Mouse (Mus musculus) skeletal muscle tissue, adult 2 months (tissue): ENCODE results near the gene Tmcc2.

Experiments used
- DNase-seq: peaks from one replicate; pipeline ENCODE4 v3.0.0-alpha.2; 2012; ENCODE audit warnings: low read depth, low spot score

Tmcc2 gene

DNA sequence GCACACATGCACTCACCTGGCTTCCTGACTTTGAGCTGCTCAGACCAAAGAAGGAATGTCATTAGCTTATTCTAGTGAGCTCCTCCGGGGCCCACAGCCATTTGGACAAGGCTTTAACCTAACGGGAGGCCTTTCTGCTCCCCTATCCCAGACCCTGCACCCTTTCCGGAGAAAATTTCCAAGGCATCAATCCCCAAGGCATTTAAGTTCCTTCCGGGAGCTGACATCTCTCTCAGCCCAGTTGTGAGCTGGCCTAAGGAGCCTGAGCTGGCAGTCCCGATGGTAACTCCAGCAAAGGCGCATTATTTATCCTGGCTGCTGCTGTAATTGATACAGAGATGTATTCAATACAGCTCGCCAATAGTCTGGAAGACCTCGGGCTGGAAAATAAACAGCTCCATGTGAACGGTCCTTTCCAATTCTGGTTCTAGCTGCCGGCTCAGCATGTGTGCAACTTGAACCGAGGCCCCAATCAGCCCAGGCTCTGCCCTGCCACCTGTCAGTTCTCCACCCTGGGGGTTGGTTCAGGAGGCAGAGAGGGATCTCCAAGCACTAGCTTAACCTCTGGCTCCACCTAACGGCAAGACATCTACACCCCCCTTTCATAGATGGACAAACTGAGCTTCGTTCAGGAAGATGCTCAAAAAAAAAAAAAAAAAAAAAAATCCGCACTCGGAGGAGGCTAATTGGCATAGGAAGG, 1.0 kb downstream of the Tmcc2 start:
- DNase-seq = peak; percentile 91

DNA sequence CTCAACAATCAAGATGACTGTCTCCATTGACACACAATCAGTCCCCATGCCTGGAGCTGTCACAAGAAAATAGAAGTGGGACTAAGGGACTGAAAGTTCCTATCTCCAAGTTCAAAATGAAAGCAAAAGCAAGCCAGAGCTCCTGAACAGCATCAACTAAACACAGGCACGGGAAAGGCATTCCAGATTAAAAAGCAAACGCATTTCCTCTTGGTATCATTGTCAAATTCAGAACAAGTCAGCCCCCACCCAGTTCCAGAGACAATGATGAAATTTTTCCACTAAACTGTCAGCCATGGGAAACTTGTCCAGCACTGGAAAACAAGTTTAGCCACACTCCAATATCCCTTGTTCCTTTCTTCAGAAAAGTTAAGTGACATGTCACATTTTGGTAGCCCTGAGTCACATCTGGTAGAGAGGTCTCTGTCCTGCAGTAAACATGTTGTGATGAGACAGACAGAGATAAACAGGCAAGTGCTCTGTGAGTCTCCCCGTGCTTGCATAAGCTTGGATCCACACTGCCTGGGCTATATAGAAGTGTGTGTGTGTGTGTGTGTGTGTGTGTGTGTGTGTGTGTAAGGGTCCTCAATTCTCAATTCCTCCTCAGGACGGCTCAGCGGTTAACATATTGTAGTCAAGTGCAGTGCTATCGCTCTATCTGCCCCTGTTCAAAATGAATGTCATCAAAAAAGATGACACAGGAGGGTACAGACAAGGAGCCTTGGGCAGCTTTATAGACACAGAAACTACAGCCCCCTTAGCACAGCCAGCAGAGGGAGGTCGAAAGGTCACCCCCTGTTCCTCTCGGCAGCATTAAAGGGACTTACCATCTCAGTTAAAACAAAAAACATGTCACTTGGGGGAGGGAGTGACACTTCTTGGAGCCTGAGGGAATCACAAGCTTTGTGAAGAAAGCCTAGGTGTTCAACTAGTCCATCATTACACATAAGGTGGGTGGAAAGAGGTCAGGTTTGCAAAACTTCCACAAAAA, 2.0 kb downstream of the Tmcc2 start:
- no peak for DNase-seq

DNA sequence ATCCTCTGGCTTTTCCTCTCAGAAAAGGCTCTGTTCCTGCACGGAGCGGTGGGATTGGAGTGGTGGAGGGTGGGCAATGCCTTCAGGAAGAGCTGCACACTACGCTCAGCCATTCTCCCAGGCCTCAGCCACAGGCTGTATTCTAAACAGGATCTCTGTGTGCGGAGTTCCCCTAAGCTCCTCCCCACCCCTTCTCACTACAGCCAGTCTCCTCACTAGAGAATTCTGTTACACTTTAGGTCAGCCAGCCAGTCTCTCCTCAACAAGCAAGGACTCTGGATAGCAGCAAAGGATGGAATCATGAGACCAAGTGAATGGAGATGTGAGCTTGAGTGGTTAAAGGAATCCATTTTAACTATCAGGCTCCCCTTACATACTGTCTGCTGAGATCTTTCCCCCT, 3.1 kb downstream of the Tmcc2 start:
- DNase-seq = no peak

DNA sequence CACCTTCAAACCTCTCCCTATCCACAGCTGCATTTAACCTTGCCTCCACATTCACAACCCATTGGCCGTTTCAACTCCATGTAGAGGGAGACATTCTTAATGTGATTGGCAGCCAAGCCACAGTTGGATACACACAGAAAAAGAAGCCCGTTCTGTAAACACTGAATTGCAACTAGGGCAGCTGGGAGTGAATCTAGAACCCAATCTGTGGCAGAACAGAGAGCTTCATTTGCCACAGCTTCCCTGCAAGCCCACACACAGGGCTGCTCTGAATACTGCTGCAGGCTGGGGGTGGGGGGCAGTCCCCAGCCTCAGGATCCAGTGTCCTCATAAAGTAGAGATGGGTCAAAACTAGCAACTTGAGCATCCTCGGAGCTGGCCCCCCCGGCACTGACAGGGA, 4.8 kb downstream of the Tmcc2 start:
- no peak for DNase-seq

DNA sequence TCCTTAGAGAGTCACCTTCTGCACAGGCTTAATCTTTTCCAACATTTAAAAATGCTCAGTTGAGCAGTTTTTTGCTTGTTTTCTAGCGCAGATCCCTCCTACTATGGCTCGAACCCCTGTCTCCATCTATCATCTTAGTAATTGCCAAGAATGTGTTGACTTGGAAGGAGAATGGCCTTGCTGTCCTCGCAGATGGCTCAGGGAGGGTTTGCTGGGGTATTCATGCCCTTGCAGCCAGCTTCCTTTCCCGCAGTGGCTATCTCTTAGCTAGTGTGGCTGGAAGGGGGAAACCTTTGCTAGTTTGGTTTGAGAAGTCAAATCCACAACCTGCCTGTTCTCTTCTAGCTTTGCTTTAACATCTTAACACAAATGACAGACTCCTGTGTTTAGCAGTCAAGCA, 5.4 kb downstream of the Tmcc2 start:
- no peak for DNase-seq

DNA sequence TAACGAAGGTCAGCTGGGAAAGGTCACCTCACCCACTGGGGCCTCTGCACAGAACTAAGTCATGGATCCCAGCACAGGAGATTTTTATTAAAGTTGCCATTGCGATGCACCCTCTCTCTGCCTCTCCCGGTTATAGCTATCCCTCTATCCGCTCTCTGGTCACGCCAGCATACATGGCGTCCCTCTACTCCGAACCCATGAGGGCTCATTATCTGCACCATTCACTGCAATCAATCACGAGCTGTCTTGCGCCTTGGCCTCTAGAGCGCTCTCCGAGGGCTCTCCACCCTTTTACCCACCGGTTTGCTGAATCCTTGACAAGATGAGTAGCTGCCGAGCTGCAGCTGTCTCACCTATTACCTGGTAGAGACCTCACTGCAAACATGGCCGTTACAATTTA, 5.8 kb downstream of the Tmcc2 start:
- no peak for DNase-seq

DNA sequence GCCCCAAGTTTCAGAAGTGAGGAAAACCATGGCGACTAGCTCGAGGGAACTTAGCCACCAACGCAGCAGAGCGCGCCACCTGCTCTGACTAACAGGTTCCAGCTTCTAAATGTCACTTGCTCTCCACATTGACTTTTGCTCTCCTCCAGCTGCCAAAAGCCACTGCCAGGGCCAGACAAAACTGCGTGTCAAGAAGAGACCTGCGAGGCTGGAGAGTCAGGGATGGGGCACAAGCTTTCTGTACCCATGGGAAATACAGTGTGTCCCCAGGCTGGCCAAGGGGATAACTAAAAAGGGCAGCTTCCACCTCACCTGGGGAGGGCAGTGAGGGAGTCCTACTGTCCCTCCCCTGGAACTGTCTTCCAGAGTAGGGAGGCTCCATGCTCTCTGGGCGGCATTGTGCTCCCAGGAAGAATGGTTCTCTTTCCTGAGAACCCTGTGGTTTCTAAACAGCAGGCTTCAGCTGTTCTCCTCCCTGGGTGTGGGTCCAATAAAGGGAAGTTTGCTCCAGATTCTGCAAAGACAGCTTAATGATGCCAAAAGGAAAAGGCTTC, 7.0 kb downstream of the Tmcc2 start:
- peak; percentile 66 for DNase-seq

DNA sequence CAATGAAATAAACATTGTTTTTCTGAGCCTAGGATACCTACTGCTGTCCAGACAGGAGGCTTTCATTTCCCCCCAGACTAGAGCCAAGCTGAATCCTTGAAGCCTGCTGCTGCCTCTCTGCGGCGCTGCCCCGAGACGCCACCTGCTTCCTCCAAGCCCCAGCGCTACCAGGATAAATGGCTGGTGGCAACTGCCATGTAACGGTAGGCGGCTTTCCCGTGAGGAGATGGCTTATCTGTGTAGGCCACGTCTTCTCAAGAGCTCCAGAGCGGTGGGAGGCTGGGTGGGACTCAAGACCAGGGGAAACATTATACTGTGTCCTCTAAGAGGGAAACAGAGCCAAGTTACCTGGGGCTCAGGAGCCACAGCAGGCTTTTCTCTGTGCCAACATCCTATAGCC, 9.2 kb downstream of the Tmcc2 start:
- no peak for DNase-seq

DNA sequence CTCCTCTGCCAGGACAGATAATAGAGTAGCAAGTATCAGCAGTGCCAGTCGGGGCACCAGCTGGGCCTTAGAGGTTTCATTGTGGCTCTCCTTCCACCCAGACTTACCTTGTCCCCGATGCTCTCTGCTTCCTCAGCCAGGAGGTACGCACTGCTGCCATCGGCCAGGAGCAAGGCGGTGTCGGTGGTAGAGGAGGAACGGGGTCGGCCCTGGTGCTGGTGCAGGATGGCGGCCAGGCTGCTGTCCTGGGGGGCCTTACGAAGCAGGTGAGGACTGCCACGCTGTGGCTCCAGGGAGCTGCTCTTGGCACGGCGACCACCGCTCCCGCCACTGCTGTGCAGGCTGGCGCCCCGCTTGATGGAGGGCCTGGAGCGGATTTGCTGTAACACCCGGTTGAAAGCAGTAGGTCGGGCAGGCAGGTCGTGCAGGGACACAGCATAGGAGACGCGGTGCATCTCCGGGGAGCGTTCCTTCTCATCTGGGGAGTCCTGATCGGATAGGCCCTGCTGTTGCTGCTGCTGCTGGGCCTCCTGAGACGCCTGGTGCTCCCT, 10.5 kb downstream of the Tmcc2 start:
- no peak for DNase-seq

DNA sequence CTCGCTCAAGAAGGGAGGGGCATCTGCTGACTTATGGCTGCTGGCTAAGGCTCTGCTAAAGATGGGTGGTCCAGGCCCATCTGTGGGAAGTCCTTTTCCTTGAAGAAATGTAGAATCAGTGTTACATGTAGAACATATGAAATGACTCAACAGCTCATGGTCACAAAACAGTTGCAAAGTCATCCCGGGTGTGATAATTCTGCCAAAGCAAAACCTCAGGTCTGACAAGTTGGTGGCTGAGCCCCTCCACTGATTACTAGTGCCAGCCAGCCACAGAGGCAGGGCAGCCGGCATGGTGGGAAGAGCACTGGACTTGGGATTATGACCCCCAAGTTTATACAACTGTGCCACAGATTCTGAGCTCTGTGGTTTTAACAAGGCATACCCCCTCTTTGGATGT, 13.3 kb downstream of the Tmcc2 start:
- no peak for DNase-seq

DNA sequence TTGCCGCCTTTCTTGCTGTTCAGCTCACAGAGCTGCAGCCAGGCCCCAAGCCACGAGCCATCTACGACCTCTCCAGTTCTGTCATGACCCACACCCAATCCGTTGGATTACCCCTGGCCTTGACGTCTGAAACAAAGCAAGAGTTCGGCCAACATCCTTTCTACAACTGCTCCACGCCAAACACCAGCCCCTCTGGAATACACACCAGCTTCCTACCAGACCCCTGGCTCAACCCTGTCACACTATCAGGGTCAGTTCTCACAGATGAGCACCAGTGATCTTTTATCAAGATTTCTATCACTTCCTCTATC, 14.1 kb downstream of the Tmcc2 start:
- no peak for DNase-seq

DNA sequence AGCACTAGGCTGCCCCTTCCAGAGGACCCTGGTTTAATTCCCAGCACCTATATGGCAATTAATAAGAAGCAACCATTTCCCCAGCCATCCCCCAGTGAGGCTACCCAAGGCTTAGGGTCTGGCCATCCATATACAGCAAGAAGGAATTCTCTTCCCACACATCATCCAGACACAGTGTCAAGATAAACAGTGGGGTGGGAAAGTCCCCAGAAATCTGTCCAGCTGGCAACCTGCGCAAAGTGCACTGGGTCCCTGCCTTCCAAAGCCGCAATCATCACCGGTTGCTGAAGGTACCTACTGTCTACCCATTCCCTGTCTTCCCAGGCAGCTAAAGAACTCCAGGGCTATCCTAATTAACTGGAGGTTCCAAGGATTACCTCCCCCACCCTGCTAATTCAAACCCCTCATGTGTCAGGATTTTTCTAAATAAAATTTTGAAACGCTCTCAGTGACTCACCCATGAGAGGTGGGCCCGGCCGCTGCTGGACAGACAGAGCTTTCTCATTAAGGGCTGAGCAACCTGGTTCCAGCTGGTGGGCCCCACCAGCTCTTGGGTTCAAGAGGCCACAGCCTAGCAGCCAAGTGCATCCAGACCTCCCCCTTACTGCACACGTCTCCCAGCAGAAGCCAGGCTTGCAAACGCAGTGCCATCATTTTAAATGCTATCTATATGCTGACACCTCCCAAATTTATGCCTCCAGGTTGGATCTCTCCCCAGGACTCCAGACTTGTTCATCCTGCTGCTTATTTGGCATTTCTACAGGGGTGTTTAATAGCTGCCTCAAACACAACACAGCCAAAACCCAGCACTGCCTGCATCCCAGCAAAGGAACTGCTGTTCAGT, 14.6 kb downstream of the Tmcc2 start:
- no peak for DNase-seq

DNA sequence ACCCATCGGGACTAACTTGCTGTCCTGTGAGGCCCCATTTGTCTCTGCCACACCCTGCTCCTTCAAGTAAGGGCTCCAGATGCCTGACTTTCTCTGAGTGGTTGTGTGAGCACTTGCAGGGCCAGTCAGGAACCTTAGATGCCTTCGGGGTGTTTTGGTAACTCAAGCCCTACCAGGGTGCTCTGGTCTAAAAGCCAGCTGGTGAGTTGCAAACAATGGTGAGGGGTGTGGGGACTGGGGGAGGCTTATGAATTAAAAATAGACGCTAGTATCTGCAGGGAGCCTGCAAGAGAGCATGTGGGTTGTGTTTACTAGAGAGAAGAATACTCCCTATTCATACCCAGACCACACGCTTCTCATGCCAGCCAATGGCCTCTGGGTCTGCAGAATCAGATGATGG, 15.8 kb downstream of the Tmcc2 start:
- no peak for DNase-seq

DNA sequence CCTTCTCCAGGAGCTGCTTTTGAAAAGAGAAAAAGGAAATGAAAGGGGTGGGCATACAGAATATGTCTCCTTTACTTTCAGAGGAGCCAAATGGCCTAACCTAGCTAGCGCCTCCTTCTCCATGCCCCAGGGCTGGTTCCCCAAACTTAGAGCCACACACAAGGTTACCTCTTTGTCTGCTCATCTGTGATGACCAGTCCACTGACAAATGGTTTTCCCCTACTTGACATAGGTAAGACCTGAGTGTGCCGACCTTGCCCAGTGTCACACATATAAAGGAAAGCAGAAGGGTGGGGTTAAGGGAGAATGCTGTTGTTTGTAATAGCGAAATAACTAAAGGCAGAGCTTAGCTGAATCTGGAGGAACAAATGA, 16.2 kb downstream of the Tmcc2 start:
- DNase-seq = no peak

DNA sequence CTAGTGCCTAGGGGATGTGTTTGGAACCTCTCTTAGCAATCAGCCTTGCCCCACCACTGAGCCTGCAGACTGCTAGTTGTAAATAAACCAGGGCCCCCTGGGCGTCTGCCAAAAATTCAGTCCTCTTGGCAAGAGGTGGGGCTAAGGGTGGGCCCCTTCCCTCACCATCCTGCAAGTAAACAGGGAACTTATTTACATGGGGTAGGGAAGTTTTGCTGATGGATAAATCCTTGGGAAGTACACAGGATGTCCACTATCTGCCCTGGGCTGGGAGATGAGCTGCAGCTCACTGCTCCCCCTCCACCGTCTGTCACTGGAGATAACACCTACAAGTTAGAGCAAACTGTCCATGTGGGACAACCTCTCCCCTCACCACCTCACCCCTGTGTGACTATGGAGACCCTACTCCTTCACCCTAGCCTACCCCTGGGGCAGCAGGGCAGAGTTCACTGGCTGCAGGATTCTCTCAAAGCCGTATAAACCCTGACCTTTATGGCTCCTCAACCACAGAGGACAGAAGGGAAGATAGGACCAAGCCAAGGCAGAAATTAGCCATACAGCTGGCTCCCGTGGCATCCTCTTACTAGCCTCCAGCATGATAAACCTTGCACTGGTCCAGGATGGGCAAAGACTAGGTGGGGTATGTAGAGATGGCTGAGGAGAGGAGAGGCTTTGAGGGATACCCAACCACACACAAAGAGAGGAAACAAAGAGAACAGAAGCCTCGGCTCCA, 16.8 kb downstream of the Tmcc2 start:
- DNase-seq = no peak

DNA sequence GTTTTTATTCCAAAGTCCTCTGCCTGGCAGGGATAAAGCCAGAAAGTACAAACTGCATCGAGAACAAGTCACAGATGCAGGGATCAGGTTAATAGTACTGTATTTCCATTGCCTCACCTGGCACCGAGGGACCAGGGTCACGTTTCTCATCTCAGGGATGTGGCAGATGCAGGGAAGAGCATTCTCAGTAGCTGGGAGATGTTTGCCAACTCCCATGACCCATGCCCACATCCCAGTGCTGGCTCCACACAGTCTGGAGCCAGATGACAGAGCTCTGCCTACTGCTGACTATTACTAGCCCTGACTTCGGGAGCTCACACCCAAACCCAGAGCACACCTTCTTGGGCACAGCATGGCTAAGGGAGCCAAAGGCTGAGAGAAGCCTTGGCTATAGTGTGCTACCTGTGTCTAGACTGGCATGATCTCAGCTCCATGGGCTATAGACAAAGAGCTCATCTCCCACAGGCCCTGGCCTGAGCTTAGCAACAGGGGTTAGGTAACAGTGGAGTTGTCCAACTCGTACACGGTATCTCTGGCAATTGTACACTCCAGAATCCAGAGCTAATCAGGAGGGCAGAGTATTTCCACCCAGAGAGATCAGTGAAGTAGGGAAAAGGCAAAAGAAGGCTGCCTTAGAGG, 18.1 kb downstream of the Tmcc2 start:
- no peak for DNase-seq

DNA sequence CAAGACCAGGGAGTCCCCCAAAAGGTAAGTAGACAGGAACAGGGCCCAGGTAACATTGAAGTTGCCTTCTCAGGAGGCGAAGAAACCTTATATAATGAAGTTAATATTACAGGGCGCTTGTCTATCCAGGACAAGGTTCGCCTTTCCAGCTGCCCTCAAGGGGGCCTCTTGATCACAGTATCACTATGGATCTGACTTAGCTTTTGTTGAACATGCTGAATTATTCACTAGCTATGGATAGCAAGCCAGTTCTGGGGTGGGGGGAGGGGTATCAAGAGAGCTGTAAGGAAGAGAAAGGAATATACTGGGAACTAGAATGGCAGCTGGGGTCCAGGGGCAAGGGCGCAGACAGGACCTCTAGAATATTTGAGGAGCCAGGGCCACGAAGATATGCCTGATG, 18.7 kb downstream of the Tmcc2 start:
- DNase-seq = no peak

DNA sequence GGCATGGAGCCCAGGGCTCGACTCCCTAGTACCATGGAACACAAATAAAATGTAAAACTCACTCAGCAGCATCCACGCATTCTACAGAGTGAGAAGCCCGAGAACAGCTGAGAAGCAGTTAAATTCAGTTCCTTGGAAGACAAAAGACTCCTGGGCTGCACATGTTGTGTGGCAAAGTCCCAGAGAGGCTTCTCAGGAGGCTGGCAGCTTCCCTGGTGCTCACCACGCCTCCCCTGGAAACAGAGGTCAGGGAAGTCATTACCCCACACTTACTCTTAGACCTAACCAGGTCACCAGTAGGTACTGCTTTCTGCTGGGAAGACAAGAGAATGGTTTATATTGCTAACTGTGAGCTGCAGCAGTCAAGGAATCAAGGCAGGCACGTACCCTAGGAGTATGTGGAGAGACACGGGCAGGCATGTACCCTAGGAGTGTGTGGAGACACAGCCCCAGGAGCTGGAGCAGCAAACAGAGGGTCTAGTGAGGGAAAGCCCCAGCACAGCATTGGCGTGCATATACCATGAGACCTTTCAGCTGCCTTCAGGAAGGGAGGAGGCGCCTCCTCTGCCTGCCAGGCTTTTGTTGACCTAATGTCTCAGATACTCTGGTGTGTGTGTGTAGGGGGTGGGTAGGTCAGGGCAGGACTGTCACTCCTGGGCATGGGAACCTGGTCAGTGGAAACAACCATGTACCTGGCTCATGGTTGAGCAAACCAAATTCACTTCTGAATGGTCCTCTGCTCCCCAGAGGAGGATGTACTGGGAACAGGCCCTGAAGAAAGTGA, 19.6 kb downstream of the Tmcc2 start:
- no peak for DNase-seq

DNA sequence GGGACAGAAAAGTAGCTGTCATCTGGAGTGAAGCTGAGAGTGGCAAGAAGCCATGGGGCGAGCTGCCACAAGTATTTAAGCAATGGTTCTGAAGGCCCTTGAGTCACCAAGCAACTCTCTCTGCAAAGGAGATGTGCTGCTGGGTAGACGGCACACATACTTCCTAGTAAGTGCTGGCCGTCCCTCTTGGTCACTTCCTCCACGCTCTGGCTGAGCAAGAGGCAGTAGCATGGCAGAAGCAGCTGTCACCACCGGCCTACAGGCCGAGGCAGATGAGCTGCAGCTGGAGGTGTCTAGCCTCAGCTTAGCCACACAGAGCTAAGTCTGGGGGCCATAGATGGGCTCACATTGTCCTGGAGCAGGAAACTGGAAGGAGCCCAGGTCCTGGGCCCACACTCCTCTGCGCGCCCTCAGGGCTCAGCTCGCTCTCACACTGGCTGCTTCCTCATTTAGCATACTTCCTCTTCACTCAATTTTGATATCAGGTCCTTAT, 20.4 kb downstream of the Tmcc2 start:
- no peak for DNase-seq
